Comparison of ENCODE assay signal across 8 mouse cellular contexts in the genomic region with DNA sequence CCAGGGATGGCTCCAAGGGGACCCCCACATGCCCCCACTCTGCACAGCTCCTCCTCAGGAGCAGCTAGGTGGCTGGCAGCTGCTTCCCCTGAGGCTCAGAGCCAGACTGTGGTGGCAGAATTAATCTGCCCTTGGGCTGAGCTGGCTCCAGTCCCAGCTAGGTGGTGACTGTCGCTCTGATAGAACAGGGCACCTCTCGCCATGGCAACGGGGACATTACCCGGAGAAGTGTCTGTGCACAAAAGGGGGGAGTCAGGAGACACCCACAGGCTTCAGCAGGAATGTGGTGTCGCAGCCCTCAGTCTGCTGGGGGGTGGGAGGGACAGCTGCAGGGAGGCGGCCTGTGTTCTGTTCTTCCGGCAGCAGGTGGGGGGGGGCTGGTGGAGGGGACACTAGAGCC. TPM values are rescaled to one million over a fixed set of nuclear protein-coding genes. Genes with fewer than 3 reads are reported as not detected.
DNase-seq lines count a peak whose midpoint lies in the region; ATAC-seq lines count a peak whose summit lies in the region.

No protein-coding gene starts in this region.

- no peaks in the 10 kb centered on the region for H3K9me3 ChIP-seq in lung, embryonic 15.5 days
- H3K9me3 ChIP-seq in embryonic facial prominence, embryonic 10.5 days: peaks cover 3% of the 10 kb centered on the region; the same call in 1 of the 2 replicates
- H3K9me3 ChIP-seq in heart, embryonic 10.5 days: no peaks in the 10 kb centered on the region
- H3K9me3 ChIP-seq in midbrain, embryonic 13.5 days: no peaks in the 10 kb centered on the region

- H3K27me3 ChIP-seq in lung, embryonic 15.5 days: no peaks in the 10 kb centered on the region
- no peaks in the 10 kb centered on the region for H3K27me3 ChIP-seq in embryonic facial prominence, embryonic 10.5 days (replicated peaks; ENCODE audit: low read depth, poor library complexity, severe bottlenecking)
- no peaks in the 10 kb centered on the region; the same call in none of the 2 replicates for H3K27me3 ChIP-seq in heart, embryonic 10.5 days (ENCODE audit: insufficient read depth, poor library complexity, severe bottlenecking)
- no peaks in the 10 kb centered on the region for H3K27me3 ChIP-seq in midbrain, embryonic 13.5 days

- no peak overlapping the region for H3K4me2 ChIP-seq in lung, embryonic 15.5 days
- peak overlapping the region; percentile 17; the same call in 1 of the 2 replicates for H3K4me2 ChIP-seq in midbrain, embryonic 13.5 days (replicated peaks)

- H3K27ac ChIP-seq in lung, embryonic 15.5 days: no peak overlapping the region; the same call in 1 of the 2 replicates
- H3K27ac ChIP-seq in embryonic facial prominence, embryonic 10.5 days (replicated peaks): peak overlapping the region; percentile 72
- H3K27ac ChIP-seq in heart, embryonic 10.5 days: peak overlapping the region; percentile 50; the same call in 1 of the 2 replicates
- H3K27ac ChIP-seq in midbrain, embryonic 13.5 days: peak overlapping the region; percentile 74

- peak; percentile 50; the same call in 1 of the 2 replicates for ATAC-seq in lung, embryonic 15.5 days (ENCODE audit: borderline replicate concordance, extremely low read depth, low FRiP score, low TSS enrichment)
- ATAC-seq in midbrain, embryonic 13.5 days: peak; percentile 88
- ATAC-seq in activated CD4-positive, CD25-positive, alpha-beta regulatory T cell, adult 4 months: no peak

- 9% methylated on average over 7 of the region's 7 CpGs for WGBS in lung, embryonic 15.5 days
- WGBS in embryonic facial prominence, embryonic 10.5 days: 30% methylated on average over 7 of the region's 7 CpGs
- 27% methylated on average over 7 of the region's 7 CpGs for WGBS in heart, embryonic 10.5 days
- 3% methylated on average over 7 of the region's 7 CpGs for WGBS in midbrain, embryonic 13.5 days

- peaks cover 18% of the 10 kb centered on the region for H3K4me1 ChIP-seq in lung, embryonic 15.5 days
- peaks cover 21% of the 10 kb centered on the region for H3K4me1 ChIP-seq in embryonic facial prominence, embryonic 10.5 days
- H3K4me1 ChIP-seq in heart, embryonic 10.5 days: peaks cover 14% of the 10 kb centered on the region
- peaks cover 24% of the 10 kb centered on the region for H3K4me1 ChIP-seq in midbrain, embryonic 13.5 days (replicated peaks)

- H3K36me3 ChIP-seq in lung, embryonic 15.5 days: no peaks in the 10 kb centered on the region
- no peaks in the 10 kb centered on the region for H3K36me3 ChIP-seq in embryonic facial prominence, embryonic 10.5 days (replicated peaks)
- no peaks in the 10 kb centered on the region for H3K36me3 ChIP-seq in heart, embryonic 10.5 days
- H3K36me3 ChIP-seq in midbrain, embryonic 13.5 days: no peaks in the 10 kb centered on the region

- H3K9ac ChIP-seq in lung, embryonic 15.5 days: no peak overlapping the region
- H3K9ac ChIP-seq in midbrain, embryonic 13.5 days (replicated peaks): peak overlapping the region; percentile 21; the same call in 1 of the 2 replicates

- no peak for DNase-seq in lung, postnatal 36 days
- DNase-seq in embryonic facial prominence, embryonic 10.5 days (ENCODE audit: low spot score): peak; percentile 23
- DNase-seq in heart, embryonic 10.5 days (ENCODE audit: low spot score): no peak
- DNase-seq in layer of hippocampus, adult 18-20 months (ENCODE audit: low spot score in 2 of 2): peak; percentile 63 to 81
- no peak for DNase-seq in spleen, postnatal 10 days (ENCODE audit: low spot score in 2 of 2)

- H3K4me3 ChIP-seq in lung, embryonic 15.5 days: no peak overlapping the region
- no peak overlapping the region for H3K4me3 ChIP-seq in embryonic facial prominence, embryonic 10.5 days
- no peak overlapping the region for H3K4me3 ChIP-seq in heart, embryonic 10.5 days
- H3K4me3 ChIP-seq in midbrain, embryonic 13.5 days (replicated peaks): no peak overlapping the region

RNA-seq across cellular contexts. Expression of a gene that starts 24.1 kb away (rescaled TPM):
- 28.7 and 30.5 TPM in 2 replicates for polyA plus RNA-seq in lung, embryonic 15.5 days (2015; fragmentation: Nextera tagmentation; extraction: Ambion mirVana)
- 19.2 and 19.8 TPM in 2 replicates for polyA plus RNA-seq in embryonic facial prominence, embryonic 10.5 days (2016; fragmentation: Nextera tagmentation; extraction: Ambion mirVana)
- 17.8 and 23.3 TPM in 2 replicates for polyA plus RNA-seq in heart, embryonic 10.5 days (2016; fragmentation: Nextera tagmentation; extraction: Ambion mirVana)
- 100 to 1,000 TPM; 291 to 298 TPM for total RNA-seq in layer of hippocampus, adult 18-20 months (2021)
- polyA plus RNA-seq in midbrain, embryonic 13.5 days (2015; fragmentation: Nextera tagmentation; extraction: Ambion mirVana): 20.2 and 22.6 TPM in 2 replicates
- polyA plus RNA-seq in activated CD4-positive, CD25-positive, alpha-beta regulatory T cell, adult 4 months (2017; shearing (Covaris generic)): 1 to 10 TPM; 2.9 to 8.0 TPM

Comparison
In these comparisons a context has a peak if more than half of its experiments do, and no peak if none do; other contexts are left out.
1. DNase-seq: peak in embryonic facial prominence, embryonic 10.5 days (single experiment) and layer of hippocampus, adult 18-20 months (2 of 2); none in lung, postnatal 36 days (single experiment), heart, embryonic 10.5 days (single experiment) and spleen, postnatal 10 days (0 of 2).